Mouse (Mus musculus) retina, adult 2 months (tissue): Measurements from ENCODE around the gene Myo15b.
"Not testable (repeated sequence)": the region's sequence is repeated elsewhere in the genome, so short reads cannot be mapped to it uniquely, and the experiment has no call there.

ENCODE experiments used
- DNase-seq: peaks from one replicate; pipeline ENCODE4 v3.0.0-alpha.2; 2012; ENCODE audit warnings: low read depth, low spot score

Gene Myo15b

DNA sequence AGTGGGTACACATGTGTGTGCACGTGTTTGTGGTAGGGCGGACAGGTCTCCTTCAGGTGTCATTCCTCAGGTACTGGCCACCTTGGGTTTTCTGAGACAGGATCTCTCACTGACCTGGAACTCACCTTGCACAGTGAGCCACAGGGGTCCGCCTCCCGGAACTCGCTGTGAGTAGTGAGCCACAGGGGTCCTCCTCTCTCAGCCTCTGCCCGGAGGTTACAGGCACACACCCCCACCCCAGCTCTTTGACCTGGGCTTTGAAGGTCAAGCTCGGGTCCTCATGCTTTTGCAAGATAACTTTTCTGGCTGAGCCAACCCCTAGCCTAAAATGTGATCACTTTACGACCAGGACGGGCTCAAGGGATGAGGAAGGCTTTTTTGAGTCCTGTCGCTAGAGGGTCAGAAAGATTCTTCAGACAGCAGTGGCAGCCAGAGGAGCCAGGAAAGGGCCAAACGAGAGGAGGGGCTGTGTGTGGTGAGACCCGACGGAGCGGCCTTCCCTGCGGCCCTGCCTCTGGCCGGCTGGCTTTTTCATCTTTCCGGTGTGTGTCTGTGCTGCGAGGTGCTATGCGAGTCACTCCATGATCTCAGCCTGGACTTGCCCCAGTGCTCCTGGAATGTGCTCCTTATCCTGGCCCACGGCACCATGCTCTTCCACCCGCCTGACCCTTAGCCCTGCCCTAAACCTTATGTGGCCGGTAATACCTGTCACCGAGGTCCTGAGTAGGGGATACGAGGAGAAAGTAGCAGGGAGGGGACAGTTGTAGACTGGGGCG, 27.5 kb upstream of the Myo15b start:
- no peak for DNase-seq

- DNase-seq: no peak
Measured at GRCm38 (mm10) chr11:115831518-115831917, 26.7 kb upstream of the Myo15b start.

GRCm38 (mm10) chr11:115832064-115832463, 26.1 kb upstream of the Myo15b start:
- no peak for DNase-seq

DNA sequence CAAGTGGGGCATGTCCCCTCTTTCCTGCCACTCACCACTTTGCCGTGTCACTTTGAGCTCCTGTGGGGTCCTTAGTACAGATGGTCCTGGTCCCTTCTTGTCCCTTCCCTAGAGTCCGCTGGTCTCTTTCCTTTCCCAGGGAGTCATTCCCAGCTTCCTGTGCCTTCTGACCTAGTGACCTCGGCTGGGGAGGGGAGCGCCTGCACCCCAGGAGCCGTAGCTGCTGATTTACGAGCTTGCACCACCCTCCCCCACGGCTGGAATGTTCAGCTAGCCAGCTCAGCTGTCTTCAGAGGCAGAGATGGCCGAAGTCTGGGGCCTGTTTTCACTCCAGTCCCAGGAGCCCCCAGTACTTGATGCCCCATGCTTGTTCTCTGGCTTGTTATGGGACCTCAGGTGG, 25.7 kb upstream of the Myo15b start:
- no peak for DNase-seq

DNA sequence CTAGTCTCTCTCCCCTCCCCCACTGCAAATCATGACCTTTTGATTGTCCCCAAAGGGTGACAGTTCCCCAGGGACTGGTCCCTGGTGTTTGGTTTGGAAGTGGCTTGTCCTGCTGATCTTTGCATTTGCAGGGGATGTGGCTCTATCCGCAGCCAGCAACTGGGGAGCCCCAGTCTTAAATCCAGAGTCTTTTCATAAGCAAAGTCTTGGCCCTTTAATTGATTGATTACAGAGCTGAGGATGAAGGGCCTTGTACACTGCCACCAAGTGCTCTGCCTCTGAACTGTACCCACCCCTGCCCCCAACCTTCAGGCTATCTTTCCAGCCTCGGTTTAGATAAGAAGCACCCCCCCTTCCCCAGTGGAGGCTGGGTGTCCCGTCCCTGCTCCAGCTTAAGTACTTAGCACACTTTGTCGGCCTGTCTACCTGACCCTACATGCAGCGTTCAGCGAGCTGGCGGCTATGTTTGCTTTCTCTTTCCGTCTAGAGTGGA, 25.1 kb upstream of the Myo15b start:
- DNase-seq: peak; percentile 66

- no peak for DNase-seq
Measured at GRCm38 (mm10) chr11:115834033-115834432, 24.2 kb upstream of the Myo15b start.

DNA sequence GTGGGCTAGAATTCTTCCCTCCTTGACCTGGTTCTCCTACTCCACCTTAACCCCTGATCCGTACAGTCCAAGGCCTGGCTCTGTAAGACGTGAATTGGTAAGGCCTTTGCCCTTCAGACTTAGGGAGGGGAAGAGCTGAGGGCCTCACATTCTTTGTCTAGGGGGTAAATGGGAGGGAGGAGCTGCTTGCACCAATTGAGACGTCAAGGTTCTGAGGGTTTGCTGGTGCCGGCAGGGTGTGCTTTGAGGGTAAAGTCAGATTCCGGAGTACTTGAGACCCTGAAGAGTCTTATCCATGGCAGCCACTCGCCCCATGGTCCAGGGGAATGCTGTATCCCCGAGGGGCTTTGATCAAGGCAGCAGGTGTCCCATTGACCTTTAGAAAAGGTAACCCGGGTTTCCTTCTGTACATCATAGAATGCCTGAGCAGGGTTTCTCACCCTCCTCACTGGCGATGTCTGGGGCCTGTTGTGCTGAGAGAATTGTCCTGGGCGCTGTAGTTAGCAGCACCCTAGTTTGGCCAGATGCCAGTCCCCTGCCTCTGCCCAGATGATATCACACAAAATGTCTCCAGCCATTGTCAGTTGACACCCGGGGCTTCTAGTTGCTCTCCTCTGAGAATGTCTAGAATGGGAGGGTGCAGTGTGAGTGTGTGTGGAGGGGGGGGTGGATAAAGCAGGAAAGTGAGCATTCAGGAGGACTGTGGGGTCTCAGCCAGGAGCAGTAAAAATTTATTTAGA, 21.4 kb upstream of the Myo15b start:
- no peak for DNase-seq

GRCm38 (mm10) chr11:115837606-115838345, 20.4 kb upstream of the Myo15b start:
- DNase-seq: no peak

DNA sequence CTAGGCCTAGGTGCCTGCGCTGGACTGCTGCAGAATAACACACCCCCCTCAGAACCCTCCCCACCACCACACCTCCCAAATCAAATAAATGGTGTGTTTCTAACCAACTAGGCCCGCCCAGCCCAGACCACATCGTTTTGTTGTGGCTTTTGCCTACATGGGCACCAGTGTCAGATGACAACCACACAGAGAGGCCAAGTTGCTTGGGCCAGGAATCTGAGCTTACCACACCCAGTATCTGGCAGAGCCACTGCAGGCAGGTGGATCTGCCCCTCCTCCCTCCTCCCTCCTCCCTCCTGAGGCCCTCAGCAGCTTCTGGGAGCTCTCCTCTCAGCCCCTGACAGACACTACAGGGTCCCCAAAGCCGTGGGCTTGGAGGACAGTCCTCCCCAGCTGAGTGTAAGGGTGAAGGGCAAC, 19.3 kb upstream of the Myo15b start:
- no peak for DNase-seq

DNA sequence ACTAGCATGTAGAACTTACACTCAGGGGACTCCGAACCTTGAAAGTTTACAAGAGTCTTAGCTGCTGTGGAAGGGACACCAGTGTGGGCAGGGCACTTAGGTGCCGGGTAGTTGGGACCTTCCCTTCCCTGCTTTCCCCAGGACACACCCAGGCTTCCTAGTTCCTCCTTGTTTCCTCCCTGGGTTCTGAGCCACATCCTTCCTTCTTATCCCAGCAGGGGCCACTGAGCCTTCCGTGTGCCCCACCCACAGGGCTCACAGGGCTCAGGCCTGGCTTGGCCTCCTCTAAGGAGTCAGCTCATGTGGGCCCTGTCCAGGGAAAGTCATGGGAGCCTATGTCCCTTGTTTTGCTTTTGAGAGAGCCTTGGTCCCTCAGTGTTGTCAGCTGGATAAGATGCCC, 18.5 kb upstream of the Myo15b start:
- no peak for DNase-seq

- DNase-seq: no peak
Measured at GRCm38 (mm10) chr11:115841044-115841443, 17.2 kb upstream of the Myo15b start.

GRCm38 (mm10) chr11:115841961-115842550, 16.1 kb upstream of the Myo15b start:
- no peak for DNase-seq

GRCm38 (mm10) chr11:115843141-115843890, 14.9 kb upstream of the Myo15b start:
- no peak for DNase-seq

- DNase-seq: no peak
Measured at GRCm38 (mm10) chr11:115843891-115844239, 14.3 kb upstream of the Myo15b start.

DNA sequence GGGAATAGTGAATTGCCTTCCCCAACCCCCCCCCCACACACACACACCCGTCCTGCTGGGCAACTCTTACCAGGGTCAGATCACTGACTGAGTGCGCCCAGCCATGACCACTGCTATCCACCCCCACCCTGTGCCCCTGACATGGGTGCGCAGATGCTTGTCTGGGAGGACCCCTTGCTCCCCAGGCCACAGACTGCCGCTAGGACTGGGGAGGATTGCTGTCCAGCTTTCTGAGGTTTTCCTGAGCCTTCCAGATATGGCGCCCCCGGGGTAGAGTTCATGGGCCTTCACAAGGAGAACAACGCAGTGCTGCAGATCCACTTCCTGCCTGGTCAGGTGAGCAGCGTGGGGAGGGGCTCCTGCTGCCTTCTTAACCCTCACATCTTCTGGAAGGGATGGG, 14.0 kb upstream of the Myo15b start:
- DNase-seq: no peak

DNA sequence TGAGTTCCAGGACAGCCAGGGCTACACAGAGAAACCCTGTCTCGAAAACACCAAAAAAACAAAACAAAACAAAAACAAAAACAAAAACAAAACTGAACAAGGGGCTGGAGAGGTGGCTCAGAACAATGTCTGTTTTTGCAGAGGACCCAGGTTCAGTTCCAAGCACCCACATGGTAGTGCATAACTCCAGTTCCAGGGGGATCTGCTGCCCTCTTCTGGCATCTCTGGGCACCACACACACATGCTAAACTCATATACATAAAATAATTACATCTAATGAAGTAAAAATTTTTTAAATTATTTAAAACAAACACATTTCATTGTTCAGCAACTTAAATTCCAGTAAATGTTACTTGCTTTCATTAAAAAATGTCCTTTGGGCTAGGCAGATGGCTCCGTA, 12.4 kb upstream of the Myo15b start:
- no peak for DNase-seq

GRCm38 (mm10) chr11:115854674-115855073, 3.5 kb upstream of the Myo15b start:
- DNase-seq: no peak

DNA sequence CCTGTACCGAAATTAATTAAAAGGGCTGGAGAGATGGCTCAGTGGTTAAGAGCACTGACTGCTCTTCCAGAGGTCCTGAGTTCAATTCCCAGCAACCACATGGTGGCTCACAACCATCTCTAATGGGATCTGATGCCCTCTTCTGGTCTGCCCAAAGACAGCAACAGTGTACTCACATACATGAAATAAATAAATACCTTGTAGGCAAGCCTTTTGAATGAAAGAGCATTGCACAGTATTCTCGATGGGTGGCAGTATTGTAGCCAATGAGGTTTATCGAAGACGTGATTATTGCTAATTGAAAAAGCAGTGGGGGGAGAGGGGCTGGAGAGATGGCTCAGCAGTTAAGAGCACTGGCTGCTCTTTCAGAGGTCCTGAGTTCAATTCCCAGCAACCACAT, 1.1 kb upstream of the Myo15b start:
- DNase-seq: not testable (repeated sequence)

DNA sequence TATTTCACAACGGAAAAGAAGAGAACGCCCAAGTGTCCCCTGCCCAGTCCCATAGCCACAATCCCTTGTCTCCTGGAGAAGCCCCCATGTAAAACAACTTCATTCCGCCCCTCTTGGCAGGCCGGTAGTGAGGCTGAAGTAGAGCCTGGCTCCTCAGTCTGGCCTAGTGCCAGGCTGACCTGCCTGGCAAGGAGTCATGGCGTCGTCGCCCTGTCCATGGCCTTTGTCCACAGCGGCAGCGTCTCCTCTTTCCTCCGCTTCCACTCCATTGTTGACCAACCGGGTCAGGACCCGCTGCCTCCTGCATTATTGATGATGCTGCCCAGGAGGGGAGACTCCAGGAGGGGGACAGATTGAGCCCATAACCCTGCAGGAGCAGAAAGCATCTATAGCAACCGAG, 270 bp upstream of the Myo15b start:
- DNase-seq: no peak

DNA sequence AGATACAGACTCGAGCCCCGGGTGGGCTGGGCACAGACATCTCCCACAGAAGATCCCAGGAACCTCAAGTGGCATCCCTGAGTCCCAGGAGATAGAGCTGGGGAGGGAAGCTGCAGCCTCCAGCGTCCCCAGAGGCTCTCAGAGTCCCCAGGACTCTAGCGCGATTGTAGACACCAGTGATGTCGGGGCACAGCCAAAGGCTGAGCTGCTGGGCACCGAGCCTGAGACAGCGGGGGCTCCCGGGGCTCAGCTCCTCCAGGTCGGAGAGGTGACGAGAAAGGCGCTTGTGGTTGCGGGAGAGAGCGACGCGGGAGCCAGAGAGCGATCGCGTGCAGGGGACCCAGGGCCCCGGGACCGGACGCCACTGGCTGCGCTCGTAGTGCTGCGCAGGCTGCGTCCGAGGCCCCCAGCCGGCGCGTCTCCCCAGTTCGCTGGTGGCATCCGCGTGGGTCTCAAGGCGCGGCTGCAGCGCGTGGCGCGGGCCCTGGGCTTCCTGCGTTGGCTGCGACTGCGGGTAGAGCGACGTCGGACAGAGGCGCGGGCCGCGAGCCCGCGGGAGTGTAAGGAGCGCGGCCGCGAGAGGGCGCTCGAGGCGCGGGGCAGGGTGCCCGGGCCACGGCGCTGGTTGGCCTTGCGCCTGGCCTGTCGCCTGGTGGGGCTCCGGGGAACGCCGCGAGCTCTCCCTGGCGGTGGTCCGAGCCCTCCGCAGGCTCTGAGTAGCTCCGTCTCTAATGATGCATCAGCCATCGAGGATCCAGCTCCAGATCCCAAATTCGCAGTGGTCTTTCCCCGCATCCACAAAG, 1.1 kb downstream of the Myo15b start:
- peak; percentile 60 for DNase-seq
